Mouse (Mus musculus): ENCODE measurements around the gene Sgms1.
"Not testable (repeated sequence)": the region's sequence is repeated elsewhere in the genome, so short reads cannot be mapped to it uniquely, and the experiment has no call there.

Sgms1 gene

DNA sequence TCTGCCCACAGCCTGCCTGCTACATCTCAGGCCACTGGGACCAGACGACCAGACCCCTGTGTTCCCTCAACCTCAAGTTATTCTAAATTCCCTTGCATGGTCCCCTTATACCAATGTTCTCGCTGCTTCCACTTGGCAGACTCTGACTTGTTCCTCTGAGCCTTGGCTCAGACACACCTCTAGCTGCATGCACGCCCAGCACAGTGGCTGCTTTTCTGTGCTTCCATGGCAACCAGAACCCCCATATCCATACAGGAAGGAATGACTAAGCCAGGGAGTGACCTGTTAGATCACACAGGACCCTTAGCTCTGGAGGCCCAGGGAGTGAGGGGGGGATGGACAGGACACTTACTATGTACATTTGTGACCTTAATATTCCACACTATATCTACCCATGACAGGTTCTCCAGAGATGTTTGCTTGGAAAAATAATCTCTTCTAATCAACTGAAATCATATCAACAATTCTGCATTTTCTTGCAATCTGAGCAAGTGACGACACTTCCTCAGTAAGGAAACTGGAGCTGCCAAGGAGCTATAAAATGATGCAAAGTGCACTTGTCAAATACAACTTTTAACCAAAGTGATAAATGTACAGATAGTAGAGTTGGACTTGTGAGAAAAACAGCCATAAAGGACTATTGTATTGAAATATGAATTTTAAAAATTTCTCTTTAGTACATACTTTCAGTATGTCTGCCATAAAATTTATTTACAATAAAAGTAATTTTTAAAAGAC lies 252.5 kb downstream of the Sgms1 start:
- DNase-seq (ENCODE audit: low read depth): no peak

DNA sequence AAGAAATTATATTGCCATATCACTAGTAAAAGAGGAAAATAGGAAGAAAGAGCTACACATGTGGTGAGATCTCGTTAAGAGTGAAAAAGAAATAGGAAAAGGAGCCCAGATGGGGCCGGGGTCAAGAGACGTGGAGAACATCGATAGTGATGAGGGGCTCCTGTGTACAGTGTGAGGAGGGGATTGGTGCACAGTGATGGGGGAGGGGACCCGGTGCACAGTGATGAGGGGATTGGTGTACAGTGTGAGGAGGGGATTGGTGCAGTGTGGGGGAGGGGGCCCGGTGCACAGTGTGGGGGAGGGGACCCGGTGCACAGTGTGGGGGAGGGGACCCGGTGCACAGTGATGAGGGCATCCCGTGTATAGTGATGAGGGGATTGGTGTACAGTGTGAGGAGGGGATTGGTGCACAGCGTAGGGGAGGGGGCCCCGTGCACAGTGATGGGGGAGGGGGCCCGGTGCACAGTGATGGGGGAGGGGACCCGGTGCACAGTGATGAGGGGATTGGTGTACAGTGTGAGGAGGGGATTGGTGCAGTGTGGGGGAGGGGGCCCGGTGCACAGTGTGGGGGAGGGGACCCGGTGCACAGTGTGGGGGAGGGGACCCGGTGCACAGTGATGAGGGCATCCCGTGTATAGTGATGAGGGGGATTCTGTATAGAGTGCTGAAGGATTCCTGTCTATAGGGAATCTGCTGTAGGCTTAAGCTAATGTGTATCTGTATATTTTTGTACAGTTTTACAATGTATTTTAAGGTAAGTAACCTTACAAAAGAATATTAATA lies 257.6 kb downstream of the Sgms1 start:
- DNase-seq (ENCODE audit: low read depth): not testable (repeated sequence)

DNA sequence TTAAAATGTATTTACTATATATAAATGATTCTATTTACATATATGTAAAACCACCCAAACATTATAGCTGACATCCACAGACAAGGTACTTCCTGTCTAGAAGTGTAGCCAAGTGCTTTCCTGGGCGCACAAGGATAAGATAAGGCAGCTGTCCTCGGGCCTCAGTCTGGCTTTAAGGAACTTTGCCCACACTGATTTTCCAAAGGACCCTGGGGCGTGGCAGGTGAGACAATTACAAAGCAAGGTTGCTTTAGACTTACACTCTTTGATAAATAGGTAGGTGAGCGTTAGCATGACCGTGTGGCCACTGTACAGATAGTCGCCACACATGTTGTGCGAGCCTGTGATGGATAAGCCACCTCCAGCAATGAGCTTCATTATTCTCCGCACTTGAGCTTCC lies 260.2 kb downstream of the Sgms1 start:
- DNase-seq (ENCODE audit: low read depth): no peak

DNA sequence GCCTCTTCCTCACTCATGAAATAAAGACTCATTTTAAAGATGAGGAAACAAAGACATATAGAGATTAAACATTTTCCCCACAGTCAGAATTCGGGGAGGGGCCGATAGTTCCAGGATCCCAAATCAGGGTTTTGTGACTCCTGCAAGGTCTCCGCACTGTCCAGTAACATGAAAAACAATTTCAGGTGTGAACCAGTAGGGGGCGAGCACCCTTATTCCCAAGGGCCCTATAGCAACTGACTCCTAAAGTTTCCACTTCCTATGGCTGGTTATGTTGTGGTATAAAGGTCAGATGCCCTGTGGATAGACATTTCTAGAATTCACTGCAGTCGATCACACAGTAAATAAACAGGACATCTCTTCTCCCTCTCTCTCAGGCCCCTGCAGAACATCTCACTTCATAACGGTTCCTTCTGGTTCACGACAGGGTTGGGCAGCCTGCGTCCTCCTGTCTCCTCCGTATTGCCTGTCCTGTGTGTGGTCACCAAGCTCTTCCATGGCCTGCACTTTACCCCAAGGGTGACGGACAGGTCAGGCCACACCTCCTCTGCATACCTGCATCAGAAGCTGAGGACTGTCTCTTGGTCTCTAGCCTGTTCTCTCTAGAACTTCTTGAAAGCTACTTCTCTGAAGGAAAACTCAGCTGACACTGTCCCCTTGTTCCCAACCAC lies 262.2 kb downstream of the Sgms1 start:
- no peak for DNase-seq (ENCODE audit: low read depth)

DNA sequence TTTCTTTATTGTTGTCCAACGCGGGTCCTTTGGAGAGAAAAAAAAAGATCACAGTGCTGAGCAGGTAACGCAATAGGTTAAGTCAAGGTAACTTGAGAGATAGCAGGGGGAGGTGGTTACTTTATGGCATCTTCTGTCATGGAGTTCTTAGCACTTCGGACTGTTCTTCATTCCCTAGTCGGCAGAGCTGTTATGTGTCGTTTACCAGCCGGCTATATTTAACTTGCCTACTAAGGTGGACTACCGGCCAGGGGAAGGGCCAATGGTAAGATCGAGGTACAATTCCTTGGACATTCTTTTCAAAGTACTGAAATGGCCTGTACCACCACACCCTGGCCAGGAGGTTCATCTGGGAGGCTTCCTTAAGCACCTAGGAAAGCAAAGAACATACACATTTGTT lies 265.4 kb downstream of the Sgms1 start:
- DNase-seq (ENCODE audit: low read depth): no peak

DNA sequence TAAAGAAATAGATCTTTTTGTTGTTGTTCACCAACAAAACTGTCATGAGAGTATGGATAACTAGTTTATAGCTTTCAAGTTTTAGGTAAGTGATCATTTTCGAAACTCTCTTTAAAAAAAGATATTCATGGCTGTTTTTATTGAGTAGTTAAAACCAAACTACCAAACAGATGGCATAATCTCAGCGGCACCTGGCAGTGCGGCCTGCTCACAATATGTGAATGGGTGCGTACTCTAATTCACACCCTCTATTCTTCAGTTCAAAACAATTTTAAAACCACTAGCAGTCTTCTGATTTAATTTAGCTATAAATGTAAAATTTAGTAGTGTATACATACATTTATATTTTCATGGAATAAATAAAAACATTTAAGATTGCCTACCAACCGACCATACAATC lies 266.3 kb downstream of the Sgms1 start:
- no peak for DNase-seq (ENCODE audit: low read depth)

DNA sequence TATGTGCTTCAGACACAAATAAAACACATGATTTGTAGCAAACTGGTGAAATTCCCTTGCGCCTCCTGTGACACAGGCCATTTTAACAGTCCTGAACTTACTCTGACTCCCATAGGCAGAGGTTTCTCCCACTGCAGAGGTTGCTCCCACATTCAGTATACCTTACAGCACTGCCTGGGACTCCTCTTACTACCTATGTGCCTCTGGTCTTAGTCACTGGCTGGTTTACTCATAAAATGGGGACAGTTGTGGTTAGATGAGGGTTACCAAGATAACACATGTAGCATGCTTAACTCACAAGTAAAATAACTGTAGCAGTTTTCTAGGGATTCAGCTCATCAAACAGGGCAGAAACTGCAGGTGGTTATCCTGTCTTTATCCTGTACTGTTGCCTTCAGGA lies 268.7 kb downstream of the Sgms1 start:
- DNase-seq (ENCODE audit: low read depth): no peak

DNA sequence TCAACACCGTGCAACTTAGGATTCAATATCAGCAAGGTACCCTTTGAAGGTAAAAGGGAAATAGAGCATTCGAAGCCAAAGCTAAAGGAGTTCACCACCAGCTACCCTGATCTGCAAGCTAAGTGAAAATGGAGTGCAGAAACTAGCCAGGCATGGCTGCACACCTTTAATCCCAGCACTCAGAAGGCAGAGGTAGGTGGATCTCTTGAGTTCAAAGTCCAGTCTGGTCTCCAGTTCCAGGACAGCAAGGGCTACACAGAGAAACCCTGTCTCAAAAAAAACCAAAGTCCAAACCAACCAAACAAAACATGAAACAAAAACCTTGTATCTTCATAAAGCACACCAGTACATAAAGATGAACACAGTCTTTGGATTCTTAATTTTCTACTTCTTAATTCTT lies 269.8 kb downstream of the Sgms1 start:
- DNase-seq (ENCODE audit: low read depth): no peak

DNA sequence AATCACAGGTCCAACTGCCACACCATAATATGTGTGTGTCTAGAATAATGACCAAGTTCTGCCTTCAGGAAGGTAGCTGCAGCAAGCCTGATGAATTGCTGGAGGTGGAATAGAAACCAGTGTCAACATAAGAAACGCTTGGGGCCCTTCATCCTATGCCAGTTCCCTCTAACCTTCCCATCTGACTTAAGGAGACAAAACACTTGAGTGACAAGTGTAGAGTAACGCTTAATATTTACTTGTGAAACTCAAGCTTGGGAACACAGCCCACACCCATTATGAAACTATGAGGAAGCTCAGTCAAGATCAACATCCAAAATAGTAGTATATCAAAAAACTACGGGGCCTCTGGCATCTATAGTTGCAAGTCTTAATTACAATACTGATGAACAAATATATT lies 271.0 kb downstream of the Sgms1 start:
- DNase-seq (ENCODE audit: low read depth): no peak

DNA sequence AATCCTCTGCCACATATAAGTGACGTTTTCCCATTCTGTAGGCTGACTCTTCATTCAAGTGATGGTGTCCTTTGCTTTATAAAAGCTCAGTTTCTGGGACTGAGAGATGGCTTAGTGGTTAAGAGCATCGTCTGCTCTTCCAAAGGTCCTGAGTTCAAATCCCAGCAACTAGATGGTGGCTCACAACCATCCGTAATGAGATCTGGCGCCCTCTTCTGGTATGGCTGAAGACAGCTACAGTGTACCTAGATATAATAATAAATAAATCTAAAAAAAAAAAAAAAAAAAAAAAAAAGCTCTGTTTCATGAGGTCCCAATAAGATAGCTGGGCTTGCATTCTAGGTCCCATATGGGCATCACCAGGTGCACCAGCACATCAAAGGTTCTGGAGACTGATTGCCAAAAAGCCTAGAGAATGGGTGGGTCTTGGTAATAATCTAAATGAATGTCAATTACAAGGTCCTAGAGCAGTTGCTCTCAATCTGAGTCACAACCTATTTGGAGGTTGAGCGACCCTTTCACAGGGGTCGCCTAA lies 272.0 kb downstream of the Sgms1 start:
- DNase-seq (ENCODE audit: low read depth): no peak

DNA sequence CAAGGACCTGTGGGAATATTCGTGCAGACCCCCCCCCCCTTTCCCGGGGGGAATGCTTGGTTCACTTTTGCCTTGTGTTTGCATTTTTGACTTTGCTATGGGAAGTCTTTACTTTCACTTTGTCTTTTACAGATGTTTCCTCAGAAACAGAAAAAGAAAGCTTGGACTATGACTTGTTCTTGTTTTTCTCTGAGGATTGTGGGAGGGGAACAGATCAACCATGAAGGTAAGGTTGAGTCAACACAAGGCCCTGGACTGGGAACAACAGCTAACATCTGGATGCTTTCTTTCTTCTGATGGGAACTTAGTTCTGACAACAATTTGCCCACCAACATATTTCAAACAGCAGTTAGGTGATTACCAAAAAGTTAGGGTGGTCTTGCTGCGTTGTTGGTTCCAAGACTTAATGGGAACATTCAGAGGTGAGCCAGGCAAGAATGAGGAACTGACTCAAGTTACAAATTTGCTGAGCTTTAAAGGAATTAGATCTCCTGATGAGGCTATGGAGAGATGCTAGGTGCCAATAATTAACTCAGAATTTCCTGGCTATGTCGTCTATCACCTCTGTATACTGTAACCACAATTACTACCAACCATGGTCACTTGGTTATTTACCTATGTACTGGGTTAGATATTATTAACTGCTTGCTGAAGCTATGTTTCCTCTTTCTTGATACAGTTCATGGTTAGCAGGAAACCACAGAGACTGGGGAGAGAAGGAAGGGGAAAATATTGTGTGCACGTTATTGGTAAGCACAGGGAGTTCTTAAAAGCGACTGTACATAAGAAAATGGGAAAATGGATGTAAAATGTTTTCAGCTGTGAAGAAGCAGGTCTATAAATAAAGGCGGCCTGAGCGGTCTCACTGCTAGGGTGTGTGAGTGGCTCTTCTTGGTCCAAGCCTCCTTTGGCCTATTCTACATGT lies 277.4 kb downstream of the Sgms1 start:
- no peak for DNase-seq (ENCODE audit: low read depth)

DNA sequence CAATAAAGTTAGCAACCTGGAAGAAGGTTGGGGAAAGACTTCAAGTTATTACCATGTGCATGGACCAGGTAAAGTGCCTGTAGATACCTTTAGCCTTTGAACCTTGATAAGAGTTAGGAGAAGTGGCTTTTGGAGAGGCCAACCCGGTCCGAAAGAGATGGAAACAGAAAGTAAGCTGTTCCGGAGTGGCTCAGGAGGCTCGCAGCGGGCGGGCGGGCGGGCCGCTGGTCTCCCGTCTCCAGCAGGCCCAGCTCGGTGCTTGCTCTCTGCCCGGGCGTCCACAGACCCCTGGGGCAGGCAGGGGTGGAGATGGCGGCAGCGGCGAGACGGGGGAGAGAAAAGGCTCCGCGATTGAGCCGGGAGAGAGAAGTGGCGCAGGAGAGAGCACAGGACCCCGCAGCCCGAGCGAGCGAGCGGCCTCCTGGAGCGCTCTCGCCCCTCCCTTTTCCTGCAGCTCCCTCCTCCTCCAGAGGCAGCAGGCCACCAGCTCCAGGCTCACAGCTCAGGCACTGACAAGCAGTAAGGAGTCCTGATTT lies 281.7 kb downstream of the Sgms1 start, which contains the start of gene Asah2:
TSS of gene Asah2 (minus strand) at position 441 of the 536 bp plus-strand sequence.
- peak; percentile 33 for DNase-seq (ENCODE audit: low read depth)

DNA sequence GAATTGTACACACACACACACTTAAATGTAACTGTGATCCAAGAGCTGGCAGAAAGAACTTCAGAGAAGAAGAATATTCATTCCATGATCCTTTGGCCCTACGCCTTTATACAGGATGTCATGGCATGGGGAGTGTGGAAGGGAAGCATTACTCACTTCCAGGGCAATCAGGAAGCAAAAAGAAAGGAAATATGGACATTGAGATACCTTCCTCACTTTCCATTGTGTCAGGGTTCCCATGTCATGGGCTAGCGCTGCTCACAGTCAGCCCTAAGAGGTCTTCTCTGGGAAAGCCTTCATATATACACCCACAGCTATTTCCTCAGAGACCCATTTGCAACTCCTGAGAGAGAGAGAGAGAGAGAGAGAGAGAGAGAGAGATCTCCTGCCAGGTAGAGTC lies 282.8 kb downstream of the Sgms1 start:
- no peak for DNase-seq (ENCODE audit: low read depth)

DNA sequence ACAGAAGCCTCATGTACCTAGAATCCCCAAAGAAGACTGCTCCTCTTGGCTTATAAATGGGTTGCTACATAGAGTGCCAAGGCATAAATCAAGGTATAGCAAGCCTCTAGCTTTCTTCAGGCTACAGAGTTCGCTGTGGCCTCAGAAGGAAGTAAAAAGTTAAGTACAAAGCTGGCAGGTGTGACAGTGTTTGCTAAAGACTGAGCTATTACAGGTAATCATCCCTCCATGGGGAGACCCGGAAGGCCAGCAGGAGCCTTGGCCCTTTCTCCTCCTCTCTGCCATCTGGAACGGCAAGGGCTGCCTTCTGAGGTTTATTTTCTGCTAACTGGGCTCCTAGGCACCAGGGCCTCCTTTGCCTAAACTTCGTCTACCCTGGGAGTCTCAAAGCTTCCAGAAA lies 285.3 kb downstream of the Sgms1 start:
- no peak for DNase-seq (ENCODE audit: low read depth)

DNA sequence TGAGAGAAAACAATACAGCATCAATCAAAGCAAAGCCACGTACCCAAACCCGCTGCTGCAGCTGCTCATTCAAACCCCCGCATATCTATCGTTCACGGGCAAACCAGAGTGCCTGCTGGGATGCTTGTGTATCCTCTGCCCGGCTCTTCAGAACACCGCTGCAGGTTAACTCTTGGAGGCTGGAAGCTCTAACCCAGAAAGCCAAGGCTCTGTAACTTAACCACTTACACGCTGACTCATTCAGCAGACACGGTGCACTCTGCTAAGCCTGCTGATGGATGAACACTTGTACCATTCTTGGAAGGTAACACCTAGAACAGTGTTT lies 286.6 kb downstream of the Sgms1 start:
- no peak for DNase-seq (ENCODE audit: low read depth)

DNA sequence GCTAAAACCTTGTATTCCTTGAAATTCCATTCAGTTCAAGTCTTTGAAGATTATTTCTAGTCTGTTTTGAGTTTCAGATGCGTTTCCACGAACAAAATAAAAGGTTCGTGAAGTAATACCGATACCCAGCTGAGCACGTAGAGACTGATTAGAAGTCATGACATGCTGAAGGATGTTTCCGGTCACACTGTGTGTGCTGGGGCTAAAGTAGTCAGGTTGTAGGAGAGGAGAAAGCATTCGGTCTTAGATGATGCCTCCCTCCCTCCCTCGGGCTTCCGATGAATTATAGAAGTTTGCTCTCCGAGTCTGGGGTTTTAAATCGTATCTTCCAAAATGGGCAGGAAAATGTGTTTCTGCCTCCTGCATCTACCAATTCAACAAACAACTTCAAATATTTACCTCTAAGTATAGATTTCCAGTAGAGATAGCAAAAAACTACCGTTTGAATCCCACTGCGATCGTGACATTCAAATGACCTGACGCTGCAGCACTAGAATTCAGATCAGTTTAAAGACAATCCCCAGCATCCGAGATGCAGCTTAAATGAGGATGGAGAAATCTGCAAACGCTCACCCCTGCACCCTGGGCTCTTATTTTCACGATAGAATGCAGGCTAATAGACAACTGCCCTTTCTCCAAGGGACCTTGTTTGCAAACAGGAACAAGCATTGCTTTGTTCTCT lies 287.1 kb downstream of the Sgms1 start:
- no peak for DNase-seq (ENCODE audit: low read depth)

DNA sequence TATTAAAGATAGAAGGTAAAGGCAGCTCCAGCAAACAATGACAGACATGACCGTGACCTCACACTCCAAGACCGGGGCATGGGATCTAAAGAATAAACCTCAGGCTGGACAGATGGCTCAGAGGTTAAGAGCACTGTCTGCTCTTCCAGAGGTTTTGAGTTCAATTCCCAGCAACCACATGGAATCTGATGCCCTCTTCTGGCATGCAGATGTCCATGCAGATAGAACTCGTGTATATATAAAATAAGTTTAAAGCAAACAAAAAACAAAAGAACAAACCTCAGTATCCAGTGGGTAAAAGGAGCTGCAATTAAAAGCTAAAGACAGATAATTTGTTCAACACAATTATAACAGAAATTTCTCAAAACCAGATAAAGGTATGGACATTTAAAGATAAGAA lies 290.9 kb downstream of the Sgms1 start:
- no peak for DNase-seq (ENCODE audit: low read depth)

DNA sequence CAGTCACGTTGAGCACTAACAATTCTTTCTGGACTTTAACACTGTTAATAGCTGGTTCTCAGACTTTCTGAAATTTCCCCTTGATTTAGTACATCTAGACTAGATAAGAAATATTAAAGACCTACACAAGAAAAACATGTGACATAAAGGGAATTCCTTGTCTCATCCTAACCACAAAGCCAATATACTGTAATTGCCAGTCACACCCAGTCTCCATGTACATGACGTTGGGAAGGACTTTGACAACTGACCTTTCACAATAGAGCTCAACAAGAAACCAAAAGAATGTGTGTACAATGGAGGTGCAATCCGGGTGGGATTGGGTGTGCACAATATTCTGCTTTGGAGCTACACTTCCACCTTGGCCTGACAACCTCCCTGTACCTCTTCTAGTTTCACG lies 297.2 kb downstream of the Sgms1 start:
- no peak for DNase-seq (ENCODE audit: low read depth)

DNA sequence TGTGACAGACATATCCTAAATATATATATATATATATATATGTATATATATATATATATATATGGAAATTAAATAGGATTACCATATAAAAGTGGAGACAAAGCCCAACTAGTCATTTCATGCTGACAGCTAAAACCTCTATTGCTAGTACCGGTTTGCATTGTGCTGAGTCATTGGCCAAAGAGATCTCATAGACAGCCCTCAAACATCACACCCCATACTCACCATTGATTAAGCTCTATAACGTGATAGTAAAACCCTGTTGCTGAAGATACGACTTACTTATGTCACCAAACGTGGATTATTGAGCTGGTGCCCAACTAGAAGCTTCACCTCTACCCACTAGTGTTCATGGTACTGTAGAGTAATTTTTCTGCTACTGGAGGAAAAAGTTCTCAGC lies 298.7 kb downstream of the Sgms1 start:
- DNase-seq (ENCODE audit: low read depth): no peak

DNA sequence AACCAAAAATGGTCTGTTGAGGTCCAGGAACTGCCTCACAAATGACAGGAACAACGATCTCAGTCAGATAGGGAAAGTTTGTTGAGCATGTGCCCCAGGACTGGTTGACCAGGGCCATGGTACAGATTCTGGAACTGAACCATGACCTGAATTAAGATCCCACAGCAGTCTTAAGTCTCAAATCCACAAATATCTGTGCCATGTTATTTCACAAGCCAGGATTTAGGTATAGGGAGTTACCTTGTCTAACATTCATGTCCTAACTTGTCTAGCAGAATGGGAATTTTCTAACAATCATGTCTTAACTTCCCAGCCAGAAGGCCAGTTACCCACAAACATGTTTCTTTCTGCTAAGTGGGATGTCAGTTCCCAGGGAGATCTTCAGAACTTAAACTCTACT lies 300.9 kb downstream of the Sgms1 start:
- no peak for DNase-seq (ENCODE audit: low read depth)
